Mouse (Mus musculus) embryo, embryonic 11 days (tissue): Measurements from ENCODE around the gene Irx4.

Experiments used
- DNase-seq: peaks from one replicate; pipeline ENCODE4 v3.0.0-alpha.2; 2015

Irx4 gene

DNA sequence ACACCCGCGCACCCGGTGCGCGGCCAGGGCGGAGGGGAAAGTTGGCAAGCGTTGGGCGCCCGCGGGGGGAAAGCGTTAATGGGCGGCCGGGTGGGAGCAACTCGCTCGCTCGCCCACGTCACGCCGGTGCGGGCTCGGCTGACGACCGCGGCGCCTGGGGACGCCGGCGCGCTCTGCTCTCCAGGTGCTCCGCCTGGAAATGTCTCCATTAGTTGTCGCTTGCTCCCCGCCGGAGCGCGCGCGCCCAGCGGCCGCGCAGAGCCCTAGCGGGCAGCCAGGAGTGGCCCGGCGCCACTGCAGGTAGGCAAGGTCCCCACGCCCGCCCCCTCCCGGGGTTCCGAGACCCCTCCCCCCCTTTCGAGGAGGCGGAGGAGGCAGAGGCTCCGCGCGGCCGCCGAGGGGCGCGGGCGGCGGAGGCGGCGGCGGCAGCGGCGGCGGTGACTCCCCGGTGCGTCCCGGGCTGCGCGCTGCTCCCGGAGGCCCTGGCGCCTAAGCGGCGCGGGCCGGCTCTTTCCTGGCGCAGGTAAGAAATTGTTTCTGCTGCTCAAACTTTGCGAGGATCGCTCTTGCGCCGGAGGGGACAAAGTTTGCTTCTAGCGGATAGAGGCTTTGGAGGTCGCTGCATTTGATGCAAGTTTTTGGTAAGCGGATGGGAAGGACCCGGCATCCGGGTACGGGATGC, at the start of gene Irx4:
Gene Irx4, plus strand, starts transcription at position 126 of the 682 bp plus-strand sequence.
- DNase-seq, result peak; percentile 51

DNA sequence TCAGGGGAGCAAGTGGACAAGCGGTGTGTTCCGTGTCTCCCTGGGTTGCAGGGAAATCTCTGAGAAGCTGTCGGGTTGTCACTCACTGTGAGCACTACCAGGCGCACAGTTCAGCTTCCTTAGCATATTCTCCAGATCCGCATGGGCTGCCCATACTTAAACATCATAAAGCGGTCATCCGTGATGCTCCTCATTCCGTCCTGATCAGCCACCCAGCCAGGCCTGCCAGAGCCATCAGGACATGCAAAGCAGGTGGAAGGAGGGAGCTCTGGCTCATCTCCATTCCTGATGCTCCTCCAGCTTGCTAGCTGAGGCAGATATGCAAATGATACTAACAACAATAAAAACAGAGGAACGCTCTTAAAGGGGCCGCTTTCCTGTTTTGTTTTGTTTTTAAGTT, 46.0 kb upstream of the Irx4 start:
- no peak for DNase-seq

DNA sequence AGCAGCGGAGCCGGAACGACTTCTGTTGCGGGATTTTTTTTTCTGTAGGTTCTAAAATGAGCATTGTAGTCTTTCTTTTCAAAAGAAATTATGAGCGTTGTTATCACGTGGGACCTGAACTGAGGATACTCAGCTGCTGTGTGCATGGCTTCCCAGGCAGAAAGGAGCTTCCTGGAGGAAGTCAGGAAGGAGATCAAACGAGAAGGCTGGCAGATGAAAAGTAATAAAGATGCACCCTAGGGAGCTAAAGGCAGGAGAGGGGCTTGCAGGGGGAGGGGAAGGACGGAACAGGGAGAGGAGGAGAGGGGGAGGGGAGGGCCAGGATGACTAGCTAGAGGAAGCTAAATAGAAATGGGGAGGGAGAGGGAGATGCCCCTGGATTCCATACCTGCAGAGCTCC, 23.8 kb upstream of the Irx4 start:
- no peak for DNase-seq

DNA sequence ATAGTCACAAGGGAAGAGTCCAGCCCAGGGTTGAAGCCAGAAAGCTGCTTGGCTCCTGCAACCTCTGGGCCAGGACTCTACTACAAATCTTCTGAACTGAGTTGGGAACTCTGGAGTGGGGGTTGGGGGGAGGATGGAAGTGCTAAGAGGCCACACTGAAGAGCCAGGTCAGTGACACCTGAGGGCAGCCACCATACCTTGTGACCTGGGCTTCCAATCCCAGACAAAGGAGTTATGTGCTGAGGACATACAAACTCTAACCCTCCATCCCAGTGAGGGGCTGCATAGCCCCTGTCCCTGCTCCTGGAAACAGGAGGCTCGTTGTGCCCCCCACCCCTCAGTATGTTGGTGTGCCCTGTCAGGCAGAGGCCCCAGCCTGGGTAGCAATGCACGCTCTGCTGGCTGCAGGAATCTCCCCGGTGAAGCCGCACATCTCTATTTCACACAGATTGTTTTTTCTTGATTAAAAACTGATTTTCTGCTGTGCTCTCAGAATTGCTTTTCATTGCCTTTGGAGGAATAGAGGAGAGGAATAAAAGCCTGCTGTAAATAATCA, 21.0 kb upstream of the Irx4 start:
- no peak for DNase-seq

DNA sequence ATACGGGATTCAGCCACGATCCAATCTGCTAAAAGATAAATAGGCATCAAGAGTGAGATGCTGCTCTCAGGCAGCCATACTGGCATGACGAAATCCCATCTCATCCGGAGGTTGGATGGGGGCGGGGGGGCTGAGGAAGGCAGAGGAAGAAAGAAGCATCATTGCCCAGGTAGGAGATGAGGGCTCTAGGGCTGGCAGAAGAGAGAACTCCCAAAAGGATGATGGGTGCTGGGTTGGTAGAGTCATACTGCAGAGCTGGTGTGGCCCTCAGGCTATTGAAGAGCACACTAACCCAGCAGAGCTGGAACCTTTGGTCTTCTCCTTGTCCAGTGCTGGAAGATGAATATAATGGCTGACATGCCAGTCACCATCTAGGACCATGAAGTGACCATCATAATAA, 17.7 kb upstream of the Irx4 start:
- no peak for DNase-seq

DNA sequence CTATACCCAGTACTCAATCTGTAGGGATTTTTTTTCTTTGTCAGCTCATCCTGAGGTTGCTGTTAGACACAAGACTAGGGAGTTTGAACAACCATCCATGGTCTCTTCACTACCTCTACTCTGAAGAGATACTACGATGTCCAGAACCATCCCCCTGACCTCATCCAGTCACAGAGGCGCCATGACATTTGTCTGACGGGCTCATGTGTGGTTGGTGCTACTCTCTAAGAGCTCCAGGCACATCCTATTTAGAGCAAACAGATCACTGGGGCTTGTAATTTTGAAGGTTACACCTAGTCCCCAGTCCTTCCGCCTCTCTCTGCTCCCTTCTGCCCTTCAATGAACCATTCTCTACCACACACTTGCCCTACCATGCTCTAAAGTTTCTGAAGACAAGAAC, 13.3 kb upstream of the Irx4 start:
- DNase-seq, result no peak

DNA sequence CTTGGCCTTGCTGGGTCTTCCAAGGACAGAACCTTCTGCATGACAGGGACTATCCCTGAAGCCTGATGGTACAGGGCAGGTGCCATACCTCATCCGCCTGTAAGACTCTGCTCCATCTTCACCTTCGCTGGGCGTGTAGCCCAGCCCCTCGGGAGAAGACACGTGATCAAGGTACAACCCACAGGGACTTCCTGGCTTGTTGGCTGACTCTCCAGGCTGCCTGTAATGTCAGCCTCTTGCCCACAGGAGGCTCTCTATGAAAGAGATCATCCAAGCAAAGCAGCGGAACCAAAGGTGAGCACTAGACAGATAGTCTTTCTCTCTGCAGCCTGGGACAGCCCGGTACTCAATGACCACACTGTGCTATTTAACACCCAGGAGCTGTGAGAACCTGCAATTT, 9.1 kb upstream of the Irx4 start:
- DNase-seq, result peak; percentile 17

DNA sequence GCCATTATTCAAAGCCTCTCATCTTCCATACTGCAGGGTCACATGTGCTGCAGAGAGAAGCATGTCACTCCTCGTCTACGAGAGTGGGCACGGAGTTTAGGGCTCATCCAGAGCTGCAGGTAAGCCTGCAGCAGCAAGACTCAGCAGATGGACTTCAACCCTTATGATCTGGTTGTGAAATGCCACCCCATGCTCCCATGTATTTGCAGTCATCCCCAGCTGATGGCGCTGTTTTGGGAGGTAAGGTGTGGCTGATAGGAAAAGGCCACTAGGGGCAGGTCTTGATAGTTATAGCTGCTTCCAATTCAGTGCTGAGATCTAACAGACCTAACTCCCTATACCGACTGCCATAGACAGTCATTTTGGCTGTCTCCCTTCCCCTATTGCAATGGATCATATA, 8.3 kb upstream of the Irx4 start:
- DNase-seq, result no peak

DNA sequence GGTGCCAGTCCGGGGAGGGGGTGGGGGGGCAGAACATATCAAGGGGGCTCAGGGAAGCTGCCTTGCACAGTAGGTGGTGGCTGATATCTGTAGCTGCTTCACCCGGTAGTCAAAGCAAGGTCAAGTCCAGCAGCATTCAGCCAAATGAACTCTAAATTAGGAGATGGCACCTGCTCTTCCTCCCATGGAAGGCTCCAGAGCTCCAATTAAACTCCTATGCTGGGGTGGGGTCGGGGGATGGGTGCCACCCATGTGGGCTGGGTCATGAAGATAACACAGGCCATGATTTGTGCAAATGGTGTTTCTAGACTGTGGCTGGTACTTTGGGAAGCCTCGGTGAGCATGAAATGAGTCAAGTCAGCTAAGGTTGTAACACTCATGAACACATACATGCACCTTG, 1.9 kb upstream of the Irx4 start:
- DNase-seq, result no peak

DNA sequence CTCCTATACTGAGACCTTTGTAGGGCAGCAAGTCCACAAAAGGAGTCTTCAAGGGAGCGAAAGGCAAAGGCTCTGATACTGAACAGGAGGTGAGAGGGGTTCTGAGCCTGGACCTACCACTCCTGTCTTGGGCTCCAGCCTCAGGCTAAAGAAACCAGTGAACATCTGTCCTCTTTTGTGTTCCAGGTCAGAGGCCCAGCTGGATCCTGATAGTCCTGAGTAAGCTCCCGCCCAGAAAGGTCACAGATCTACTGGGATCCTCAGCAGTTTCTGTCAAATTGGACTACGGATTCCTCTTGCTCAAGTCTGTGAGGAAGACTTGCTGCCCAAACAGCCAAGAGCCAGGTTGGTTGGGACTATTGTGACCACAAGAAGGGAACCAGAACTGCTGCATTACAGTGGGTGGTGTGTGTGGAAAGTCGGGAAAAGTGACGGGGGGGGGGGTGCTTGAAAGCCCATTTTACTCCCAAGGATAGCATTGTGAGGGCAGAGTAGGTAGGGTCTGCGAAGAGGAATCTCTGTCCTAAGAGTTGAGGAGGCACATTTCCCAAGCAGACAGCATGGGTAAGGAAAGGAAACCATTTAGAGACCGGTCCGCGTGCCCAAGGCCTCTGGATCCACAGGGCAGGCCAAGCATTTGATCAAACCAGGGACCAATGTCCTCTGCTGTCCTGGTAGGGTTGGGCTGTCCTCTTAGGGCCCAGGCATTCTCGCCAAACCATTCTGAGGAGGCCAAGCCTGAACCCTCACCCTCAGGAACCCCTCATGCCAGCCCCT, 514 bp upstream of the Irx4 start:
- DNase-seq, result no peak

DNA sequence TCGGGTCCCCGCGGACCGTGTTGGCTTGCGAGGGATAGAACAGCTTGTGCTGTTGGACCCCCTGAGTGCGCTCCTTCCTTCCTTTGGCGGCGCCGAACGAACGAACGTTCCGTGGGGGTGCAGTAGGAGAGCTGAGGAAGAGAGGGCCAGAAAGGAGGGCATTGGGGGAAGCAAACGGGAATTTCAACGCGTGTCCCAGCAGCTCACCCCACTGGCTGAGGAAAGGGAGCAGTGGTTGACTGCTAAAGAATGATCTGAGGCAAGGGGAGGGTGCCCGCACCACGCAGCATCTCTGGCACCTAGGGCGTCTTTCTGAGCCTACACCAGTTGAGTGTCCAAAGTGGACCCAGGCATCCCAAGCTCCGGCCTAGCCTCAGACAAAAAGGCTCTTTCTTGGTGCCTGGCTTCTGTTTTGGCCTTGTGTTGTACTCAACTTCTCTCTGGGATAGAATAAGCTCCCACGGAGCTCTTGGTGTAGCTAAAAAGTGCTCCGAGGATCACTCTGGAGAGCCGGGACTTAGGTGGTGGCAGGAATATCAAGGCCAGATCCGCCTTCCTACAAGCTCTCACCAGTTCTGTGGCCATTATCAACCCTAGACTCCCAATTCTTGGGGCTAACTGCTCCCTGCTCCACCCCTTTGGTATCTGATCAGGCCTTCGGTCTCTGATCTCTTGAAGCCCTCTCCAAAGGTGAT, 904 bp downstream of the Irx4 start:
- DNase-seq, result peak; percentile 15

DNA sequence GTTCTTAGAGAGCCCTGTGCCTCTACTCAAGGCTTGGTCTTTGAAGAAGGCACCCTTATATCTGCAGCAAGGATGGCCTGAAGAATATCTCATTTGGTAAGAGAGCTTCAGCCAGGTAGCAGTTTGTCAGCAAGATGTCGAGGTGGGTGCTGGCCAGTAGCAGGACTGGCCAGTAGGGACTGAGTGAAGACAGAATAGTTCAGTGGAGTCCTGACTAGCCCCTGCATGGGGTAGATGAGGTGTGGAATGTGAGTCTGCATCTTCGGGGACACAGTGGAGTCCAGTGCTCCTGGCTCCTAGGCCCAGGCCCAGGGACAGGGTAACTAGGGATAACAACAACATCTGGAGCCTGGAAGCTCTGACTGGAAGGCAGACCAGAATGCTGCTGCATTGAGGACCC, 1.6 kb downstream of the Irx4 start:
- no peak for DNase-seq

DNA sequence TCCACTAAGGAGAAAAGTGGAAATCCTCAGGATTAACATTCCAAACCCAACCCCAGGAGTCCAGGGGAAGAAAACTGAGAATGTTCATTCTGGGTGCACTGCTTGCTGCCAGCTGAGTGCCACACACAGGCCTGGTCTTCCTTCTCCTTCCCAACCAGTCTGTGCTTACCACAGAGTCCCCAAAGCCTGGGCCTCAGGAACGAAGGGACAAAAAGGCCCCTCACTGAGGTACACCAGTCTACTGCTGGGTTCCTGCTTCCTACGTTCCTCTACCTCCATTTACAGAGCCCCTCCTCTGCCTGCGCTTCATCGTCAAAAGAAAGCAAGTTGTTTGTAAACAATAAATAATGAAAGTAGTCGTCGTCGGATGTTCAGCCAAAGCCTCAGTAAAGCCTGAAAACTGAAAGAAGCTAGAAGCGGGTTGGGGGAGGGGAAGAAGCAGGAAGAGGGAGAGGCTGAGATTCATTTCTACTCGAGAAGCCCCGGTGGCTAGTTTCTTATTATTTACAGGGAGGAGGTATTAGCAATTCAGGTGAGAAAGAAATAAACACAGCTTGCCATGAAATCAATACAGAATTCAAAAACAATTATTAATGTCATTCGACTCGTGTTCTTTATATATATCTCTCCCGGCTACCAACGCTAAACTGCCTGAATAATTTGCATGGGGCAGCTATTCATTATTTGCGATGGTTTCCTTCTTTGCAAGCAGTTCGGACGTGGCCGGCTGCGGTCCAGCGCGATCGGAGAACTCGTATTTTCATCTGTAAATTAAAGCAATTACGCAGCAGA, 2.3 kb downstream of the Irx4 start:
- DNase-seq, result peak; percentile 52

DNA sequence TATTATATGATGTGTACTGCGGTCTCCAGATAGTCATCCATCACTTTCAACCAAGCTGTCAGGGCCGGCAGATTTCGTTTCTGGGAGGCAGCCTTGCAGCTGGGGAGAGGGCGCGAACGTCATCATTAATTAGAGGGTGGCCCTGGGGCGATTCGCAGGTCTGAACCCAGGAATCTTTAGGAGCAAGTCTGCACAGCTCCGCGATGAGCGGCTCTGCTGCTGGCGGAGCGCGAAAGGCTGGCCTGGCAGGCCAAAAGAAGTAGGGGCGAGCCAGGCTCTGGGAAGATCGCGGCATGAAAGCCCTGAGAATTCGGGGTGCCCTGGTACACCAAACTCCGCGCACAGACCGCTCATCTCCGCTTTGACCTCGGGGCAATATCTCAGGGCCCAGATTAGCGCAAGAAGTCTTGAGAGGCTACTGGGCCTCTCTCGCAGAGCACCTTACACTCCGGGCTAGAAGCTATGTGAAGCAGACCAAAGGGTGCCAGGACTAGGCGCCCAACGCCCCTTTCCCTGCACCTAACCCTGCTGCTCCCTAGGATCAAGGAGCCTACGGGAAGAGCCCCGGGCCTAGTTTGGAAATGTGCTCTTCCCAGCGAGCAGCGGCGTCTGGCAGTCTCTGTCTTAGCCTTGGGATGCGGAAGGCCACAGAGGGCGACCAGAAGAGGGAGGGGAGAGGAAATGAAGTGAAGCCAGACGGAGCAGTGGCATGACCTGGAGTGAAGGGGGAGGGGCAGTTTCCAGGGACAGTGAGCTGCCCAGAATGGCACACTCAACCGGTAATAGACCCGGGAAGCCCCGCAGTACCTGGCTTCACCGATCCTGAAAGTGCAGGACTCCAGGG, 3.1 kb downstream of the Irx4 start:
- DNase-seq, result peak; percentile 64

DNA sequence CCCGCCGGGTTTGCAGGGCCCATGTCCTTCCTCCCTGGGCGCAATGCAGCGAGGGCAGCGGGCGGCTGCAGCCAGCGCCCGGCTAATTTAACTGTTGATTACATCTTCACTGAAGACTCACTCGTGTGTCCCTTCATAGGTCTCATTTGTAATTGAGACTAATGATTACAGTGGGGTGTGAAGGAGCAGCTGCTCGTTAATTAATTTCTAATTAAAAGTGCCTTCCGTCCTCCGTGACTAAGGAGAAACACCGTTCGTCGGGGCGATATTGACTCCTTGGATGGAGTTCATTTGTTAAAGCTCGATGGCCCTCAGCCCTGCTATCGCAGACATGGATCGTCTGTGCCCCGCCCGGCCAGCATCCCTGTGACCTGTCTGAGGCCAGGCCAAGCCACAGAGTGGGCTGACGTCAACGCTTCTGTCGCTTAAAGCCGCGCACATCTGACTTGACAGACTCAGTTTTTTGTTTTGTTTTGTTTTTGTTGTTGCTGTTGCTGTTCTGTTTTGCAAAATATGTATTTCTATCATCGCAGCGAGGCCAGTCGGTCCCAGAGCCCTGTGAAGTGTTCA, 4.0 kb downstream of the Irx4 start:
- DNase-seq, result peak; percentile 50

DNA sequence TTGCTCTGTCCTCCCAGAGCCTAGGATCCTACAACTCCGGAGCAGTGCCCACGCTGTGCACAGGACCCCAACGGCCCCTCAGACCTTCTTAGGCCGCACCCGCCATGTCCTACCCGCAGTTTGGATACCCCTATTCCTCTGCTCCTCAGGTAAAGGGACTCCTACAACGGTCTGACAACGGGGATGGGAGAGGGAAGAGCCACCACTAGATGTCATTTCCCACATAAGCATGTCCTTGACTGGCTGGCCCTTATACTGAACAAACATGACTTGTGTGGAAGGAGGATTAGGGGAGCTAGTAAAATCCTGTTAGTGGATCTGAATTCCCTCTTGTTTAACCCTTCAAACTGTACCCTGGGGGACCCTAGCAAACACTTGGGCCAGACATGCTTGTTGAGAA, 4.6 kb downstream of the Irx4 start:
- DNase-seq, result peak; percentile 10

DNA sequence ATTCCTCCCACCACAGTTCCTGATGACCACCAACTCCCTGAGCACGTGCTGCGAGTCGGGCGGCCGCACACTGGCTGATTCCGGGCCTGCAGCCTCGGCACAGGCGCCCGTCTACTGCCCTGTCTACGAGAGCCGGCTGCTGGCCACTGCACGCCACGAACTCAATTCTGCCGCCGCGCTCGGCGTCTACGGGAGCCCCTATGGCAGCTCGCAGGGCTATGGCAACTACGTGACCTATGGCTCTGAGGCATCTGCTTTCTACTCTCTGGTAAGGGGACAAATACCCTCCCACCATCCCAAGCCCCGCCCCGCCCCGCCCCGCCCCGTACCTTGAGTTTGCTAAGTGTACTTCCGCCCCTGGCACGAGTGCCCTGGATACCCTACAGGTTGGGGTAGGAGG, 5.2 kb downstream of the Irx4 start:
- DNase-seq, result peak; percentile 75

DNA sequence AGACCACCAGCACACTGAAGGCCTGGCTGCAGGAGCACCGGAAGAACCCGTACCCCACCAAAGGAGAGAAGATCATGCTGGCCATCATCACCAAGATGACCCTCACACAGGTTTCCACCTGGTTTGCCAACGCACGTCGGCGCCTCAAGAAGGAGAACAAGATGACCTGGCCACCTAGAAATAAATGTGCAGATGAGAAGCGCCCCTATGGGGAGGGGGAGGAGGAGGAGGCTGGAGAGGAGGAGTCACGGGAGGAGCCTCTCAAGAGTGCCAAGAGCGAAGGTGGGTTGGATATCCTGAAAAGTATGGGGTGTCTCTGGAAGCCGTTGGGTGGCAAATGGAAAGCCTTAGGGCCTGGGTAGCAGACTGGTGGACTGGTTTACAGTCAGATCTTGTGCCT, 7.3 kb downstream of the Irx4 start:
- DNase-seq, result no peak

DNA sequence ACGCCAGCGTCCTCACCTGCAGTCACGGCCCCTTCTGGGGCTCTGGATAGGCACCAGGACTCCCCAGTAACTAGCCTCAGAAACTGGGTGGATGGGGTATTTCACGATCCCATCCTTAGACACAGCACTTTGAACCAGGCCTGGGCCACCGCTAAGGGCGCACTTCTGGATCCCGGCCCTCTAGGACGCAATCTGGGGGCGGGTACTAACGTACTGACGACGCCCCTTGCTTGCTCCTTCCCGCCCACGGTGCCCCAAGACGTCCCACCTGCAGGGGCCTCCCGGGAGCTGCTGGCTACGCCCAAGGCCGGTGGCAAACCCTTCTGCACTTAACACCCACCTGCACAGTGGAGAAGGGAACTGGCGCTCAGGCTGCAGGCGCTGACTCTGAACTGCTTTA, 8.4 kb downstream of the Irx4 start:
- DNase-seq, result peak; percentile 68

DNA sequence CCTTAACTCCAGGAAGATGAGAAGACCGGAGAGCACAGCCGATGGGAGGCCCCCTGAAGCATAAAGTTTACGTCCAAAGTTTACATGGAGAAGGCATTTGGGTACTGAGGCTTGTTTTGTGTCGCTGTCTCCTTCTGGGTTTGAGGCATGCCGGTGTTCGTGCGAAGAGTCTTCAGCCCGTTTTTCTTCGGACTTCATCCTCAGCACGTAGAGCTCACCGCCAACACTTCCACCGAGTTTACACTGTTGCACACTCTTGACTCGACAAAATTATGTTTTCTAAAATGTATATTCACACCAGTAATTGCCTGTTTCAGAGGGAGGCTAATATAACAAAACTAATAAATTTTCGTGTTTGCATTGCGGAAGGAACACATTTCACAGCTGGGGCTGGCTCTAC, 9.0 kb downstream of the Irx4 start:
- no peak for DNase-seq

DNA sequence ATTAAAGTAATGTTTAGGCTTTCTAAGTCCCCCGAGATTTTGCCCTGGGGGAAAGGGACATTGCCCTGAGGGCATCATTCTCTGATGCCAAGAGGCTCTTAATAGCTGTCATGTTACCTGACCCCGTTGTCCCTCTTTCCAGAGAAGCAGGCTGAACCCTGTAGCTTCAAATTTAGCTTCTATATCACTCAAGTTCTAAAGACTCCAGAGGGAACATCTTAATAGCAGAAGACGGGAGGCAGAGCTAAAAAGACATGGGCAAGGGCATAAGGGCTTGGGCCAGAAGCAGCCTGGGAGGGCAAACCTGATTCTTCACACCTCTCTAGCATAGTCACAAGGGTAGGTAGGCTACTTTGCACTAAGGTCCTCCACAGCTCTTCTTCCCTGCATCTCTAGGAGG, 9.6 kb downstream of the Irx4 start:
- no peak for DNase-seq
